Mouse (Mus musculus) stomach, postnatal 0 days (tissue): ENCODE results near the gene Uts2b. TPM values are rescaled to one million over a fixed set of nuclear protein-coding genes. Genes with fewer than 3 reads are reported as not detected.

ENCODE experiments used
- ATAC-seq: fragments of 200-750 bp; cut with Nextera tagmentation; 2 replicates; pipeline ENCODE4 v1.8.0; 2017; ENCODE audit not compliant: low FRiP score, low TSS enrichment
- DNase-seq: peaks from one replicate; pipeline ENCODE4 v3.0.0-alpha.2; 2016; ENCODE audit warnings: low spot score
- H3K27ac ChIP-seq: fragments of 300-500 bp; sonication (generic); replicated peaks from 2 replicates; pipeline ENCODE4 v1.5.1; 2014; ENCODE audit warnings: mild to moderate bottlenecking, control low read depth
- H3K27me3 ChIP-seq: fragments of 300-500 bp; sonication (generic); 2 replicates; pipeline ENCODE4 v1.6.1; 2014; ENCODE audit warnings: low read length; ENCODE audit not compliant: control insufficient read depth, insufficient read depth
- H3K36me3 ChIP-seq: fragments of 300-500 bp; sonication (generic); 2 replicates; pipeline ENCODE4 v1.6.1; 2014; ENCODE audit warnings: low read length, mixed read lengths; ENCODE audit not compliant: control insufficient read depth, insufficient read depth
- H3K4me1 ChIP-seq: fragments of 300-500 bp; sonication (generic); replicated peaks from 2 replicates; pipeline ENCODE4 v1.6.1; 2014; ENCODE audit warnings: antibody characterized with exemption; ENCODE audit not compliant: control insufficient read depth, insufficient read depth
- H3K4me2 ChIP-seq: fragments of 300-500 bp; sonication (generic); replicated peaks from 2 replicates; pipeline ENCODE4 v1.6.1; 2014; ENCODE audit warnings: low read depth, mild to moderate bottlenecking, control low read depth, moderate library complexity
- H3K4me3 ChIP-seq: fragments of 300-500 bp; sonication (generic); 2 replicates; pipeline ENCODE4 v1.5.1; 2014; ENCODE audit warnings: low read depth, low read length, control low read depth
- H3K9ac ChIP-seq: fragments of 300-500 bp; sonication (generic); 2 replicates; pipeline ENCODE4 v1.6.1; 2014; ENCODE audit warnings: mild to moderate bottlenecking, low read length, control low read depth, mixed read lengths
- H3K9me3 ChIP-seq: fragments of 300-500 bp; sonication (generic); 2 replicates; pipeline ENCODE4 v1.6.1; 2016; ENCODE audit warnings: low read length; ENCODE audit not compliant: control insufficient read depth
- CTCF ChIP-seq: IDR thresholded peaks from 2 replicates; pipeline ENCODE4 v1.5.1; 2016; ENCODE audit warnings: antibody characterized with exemption, low read depth, mild to moderate bottlenecking, moderate library complexity
- EP300 ChIP-seq: optimal IDR thresholded peaks from 2 replicates; pipeline ENCODE3; 2016; ENCODE audit warnings: antibody characterized with exemption
- WGBS: fragments of 180-500 bp; shearing (Covaris S2); extraction: QIAGEN DNeasy Blood & Tissue Kit; methylation state at CpG from one replicate; pipeline ENCODE4 v1.1.7; 2014; 5-methylcytosine and 5-hydroxymethylcytosine counted together
- polyA plus RNA-seq: library from polyadenylated mRNA; unstranded; fragments of >200 nt; fragmentation: Nextera tagmentation; extraction: Ambion mirVana; gene quantifications from 2 replicates; pipeline ENCODE4 v1.2.1, GENCODE M21; 2015

Uts2b gene
- polyA plus RNA-seq, 1 experiment from 2014 or later: 0.23 TPM

GRCm38 (mm10) chr16:27384893-27385603 is 15.0 kb upstream of the Uts2b start:
- ATAC-seq: no peak
- 50% methylated on average over 4 of the region's 4 CpGs for WGBS
- Histone ChIP-seq H3K4me2 (no peak overlapping the region), H3K36me3 (no peaks in the 10 kb centered on the region), H3K9me3 (no peaks in the 10 kb centered on the region), H3K4me1 (no peaks in the 10 kb centered on the region; the same call in 1 of the 2 replicates), H3K27ac (no peak overlapping the region), H3K9ac (no peak overlapping the region), H3K27me3 (no peaks in the 10 kb centered on the region), H3K4me3 (no peak overlapping the region)
- DNase-seq: no peak
- TF ChIP-seq CTCF: no peak
- no peak for TF ChIP-seq EP300

GRCm38 (mm10) chr16:27382217-27382616 is 12.2 kb upstream of the Uts2b start:
- ATAC-seq: no peak
- Histone ChIP-seq H3K9ac (no peak overlapping the region), H3K4me1 (no peaks in the 10 kb centered on the region), H3K27ac (no peak overlapping the region), H3K4me2 (no peak overlapping the region), H3K4me3 (no peak overlapping the region), H3K36me3 (no peaks in the 10 kb centered on the region), H3K9me3 (no peaks in the 10 kb centered on the region), H3K27me3 (no peaks in the 10 kb centered on the region)
- no peak for DNase-seq
- TF ChIP-seq EP300: no peak
- no peak for TF ChIP-seq CTCF
- 77% methylated on average over 4 of the region's 4 CpGs for WGBS

DNA sequence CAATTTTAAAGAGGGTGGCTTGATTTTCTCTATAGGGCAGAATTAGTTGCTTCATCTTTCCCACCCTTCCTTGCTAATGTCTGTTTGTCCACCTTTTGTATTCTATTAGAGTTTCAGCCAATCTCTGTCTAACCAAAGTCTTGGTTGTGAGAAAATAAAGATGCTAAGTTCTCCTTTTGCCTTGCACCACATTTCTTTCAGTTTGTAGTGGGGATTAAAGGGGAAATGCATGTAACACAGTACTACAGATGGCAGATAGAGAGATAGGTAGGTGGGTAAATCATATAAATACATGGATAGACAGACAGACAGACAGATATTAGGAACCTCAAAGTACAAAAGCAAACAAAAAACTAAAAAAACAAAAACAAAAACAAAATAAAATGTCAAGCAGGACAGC is 6.5 kb upstream of the Uts2b start:
- Histone ChIP-seq H3K9me3 (no peaks in the 10 kb centered on the region), H3K4me2 (no peak overlapping the region), H3K4me3 (no peak overlapping the region), H3K9ac (no peak overlapping the region), H3K36me3 (no peaks in the 10 kb centered on the region), H3K27ac (no peak overlapping the region), H3K4me1 (no peaks in the 10 kb centered on the region), H3K27me3 (no peaks in the 10 kb centered on the region)
- ATAC-seq (no peak), DNase-seq (no peak)
- TF ChIP-seq EP300 (no peak), CTCF (no peak)

GRCm38 (mm10) chr16:27375318-27375717 is 5.3 kb upstream of the Uts2b start:
- Histone ChIP-seq H3K4me1 (no peaks in the 10 kb centered on the region), H3K9me3 (no peaks in the 10 kb centered on the region), H3K27me3 (no peaks in the 10 kb centered on the region), H3K4me3 (no peak overlapping the region), H3K9ac (no peak overlapping the region), H3K36me3 (no peaks in the 10 kb centered on the region), H3K27ac (no peak overlapping the region), H3K4me2 (no peak overlapping the region)
- no peak for TF ChIP-seq CTCF
- no peak for TF ChIP-seq EP300
- DNase-seq: no peak
- ATAC-seq: no peak
- 70% methylated on average over 2 of the region's 2 CpGs for WGBS

GRCm38 (mm10) chr16:27374139-27374538 is 4.1 kb upstream of the Uts2b start:
- Histone ChIP-seq H3K27me3 (no peaks in the 10 kb centered on the region), H3K4me1 (no peaks in the 10 kb centered on the region), H3K9ac (no peak overlapping the region), H3K4me2 (no peak overlapping the region), H3K9me3 (no peaks in the 10 kb centered on the region), H3K36me3 (no peaks in the 10 kb centered on the region), H3K4me3 (no peak overlapping the region), H3K27ac (no peak overlapping the region)
- WGBS: 77% methylated on average over 3 of the region's 3 CpGs
- ATAC-seq (no peak), DNase-seq (no peak)
- TF ChIP-seq EP300: no peak
- no peak for TF ChIP-seq CTCF

- no peaks in the 10 kb centered on the region for H3K36me3 ChIP-seq
- H3K4me2 ChIP-seq: no peak overlapping the region
- H3K27me3 ChIP-seq: no peaks in the 10 kb centered on the region
- H3K4me1 ChIP-seq: no peaks in the 10 kb centered on the region
- TF ChIP-seq EP300 (no peak), CTCF (no peak)
- no peaks in the 10 kb centered on the region for H3K9me3 ChIP-seq
- DNase-seq (no peak), ATAC-seq (no peak)
- no peak overlapping the region for H3K9ac ChIP-seq
- H3K27ac ChIP-seq: no peak overlapping the region
- WGBS: 87% methylated on average over 2 of the region's 2 CpGs
- no peak overlapping the region for H3K4me3 ChIP-seq
Observed at GRCm38 (mm10) chr16:27370700-27371099, 661 bp upstream of the Uts2b start.
